Mouse (Mus musculus) cerebellum, adult 18-20 months (tissue): ENCODE results near the gene Ambp.

Experiments
- DNase-seq, 2 experiments: peaks; one replicate each; pipeline ENCODE4 v3.0.0; 2021

Gene Ambp

GRCm38 (mm10) chr4:63154699-63155098 lies at the start of gene Ambp:
TSS of gene Ambp (minus strand) at chr4:63154799.
- DNase-seq = no peak

GRCm38 (mm10) chr4:63203874-63204273 lies 49.3 kb upstream of the Ambp start:
- no peak for DNase-seq

- no peak for DNase-seq
These were observed 44.8 kb upstream of the Ambp start for GRCm38 (mm10) chr4:63199366-63199765.

GRCm38 (mm10) chr4:63194366-63194765 lies 39.8 kb upstream of the Ambp start:
- no peak for DNase-seq

GRCm38 (mm10) chr4:63191641-63192040 lies 37.0 kb upstream of the Ambp start:
- DNase-seq = no peak

- no peak for DNase-seq
These were observed 31.8 kb upstream of the Ambp start for GRCm38 (mm10) chr4:63186281-63186870.

- DNase-seq = peak; percentile 55 to 62
These were observed 27.0 kb upstream of the Ambp start for GRCm38 (mm10) chr4:63181556-63181955.

GRCm38 (mm10) chr4:63171969-63172685 lies 17.5 kb upstream of the Ambp start, which contains the start of gene Kif12:
TSS of gene Kif12 (minus strand) at chr4:63172131.
- no peak for DNase-seq

GRCm38 (mm10) chr4:63171122-63171521 lies 16.5 kb upstream of the Ambp start:
- DNase-seq = no peak

GRCm38 (mm10) chr4:63170061-63170460 lies 15.5 kb upstream of the Ambp start:
- DNase-seq = no peak

- DNase-seq = no peak
These were observed 11.7 kb upstream of the Ambp start for GRCm38 (mm10) chr4:63166323-63166722.

GRCm38 (mm10) chr4:63165636-63166035 lies 11.0 kb upstream of the Ambp start:
- no peak for DNase-seq

GRCm38 (mm10) chr4:63158961-63159592 lies 4.5 kb upstream of the Ambp start:
- peak; percentile 72 to 74 for DNase-seq

GRCm38 (mm10) chr4:63158192-63158591 lies 3.6 kb upstream of the Ambp start:
- DNase-seq = no peak

- DNase-seq = no peak
These were observed 2.4 kb upstream of the Ambp start for GRCm38 (mm10) chr4:63156726-63157634.

- no peak for DNase-seq
These were observed 997 bp upstream of the Ambp start for GRCm38 (mm10) chr4:63155596-63155995.

- no peak for DNase-seq
These were observed 571 bp downstream of the Ambp start for GRCm38 (mm10) chr4:63154028-63154427.

- DNase-seq = no peak
These were observed 3.5 kb downstream of the Ambp start for GRCm38 (mm10) chr4:63151127-63151526.

GRCm38 (mm10) chr4:63147268-63147667 lies 7.3 kb downstream of the Ambp start:
- DNase-seq = no peak

- DNase-seq = no peak
These were observed 24.5 kb downstream of the Ambp start for GRCm38 (mm10) chr4:63129891-63130624.

GRCm38 (mm10) chr4:63124861-63125466 lies 29.6 kb downstream of the Ambp start:
- no peak for DNase-seq
